Mouse (Mus musculus): ENCODE results near the gene Ascl5.

- TF ChIP-seq ZC3H11A (IDR thresholded peaks at IDR 0.05; ENCODE audit: borderline replicate concordance, low read depth, low read length) (no peak), HCFC1 (IDR thresholded peaks at IDR 0.05; ENCODE audit: borderline replicate concordance, insufficient read depth, low read length) (no peak), MAFK (IDR thresholded peaks at IDR 0.05; ENCODE audit: insufficient read depth, low read depth, low read length) (no peak)
These were observed 8.0 kb downstream of the Ascl5 start for GRCm38 (mm10) chr1:136058594-136058993.
